Mouse (Mus musculus) layer of hippocampus, postnatal 25 days (tissue): ENCODE measurements around the gene Cdh12. TPM values are rescaled to one million over a fixed set of nuclear protein-coding genes. Genes with fewer than 3 reads are reported as not detected.

Experiments used
- DNase-seq, 2 experiments: peaks; one replicate each; pipeline ENCODE4 v3.0.0; 2022; ENCODE audit warnings: mixed read lengths in 2 of 2, low spot score in 1 of 2; ENCODE audit errors: extremely low spot score in 1 of 2
- total RNA-seq, 2 experiments: library from RNA; stranded (reverse); gene quantifications; 2 replicates each; pipeline ENCODE4 v1.2.3; 2021

The Cdh12 gene
- total RNA-seq, 2 experiments from 2014 or later = 22.8 to 23.2 TPM

DNA sequence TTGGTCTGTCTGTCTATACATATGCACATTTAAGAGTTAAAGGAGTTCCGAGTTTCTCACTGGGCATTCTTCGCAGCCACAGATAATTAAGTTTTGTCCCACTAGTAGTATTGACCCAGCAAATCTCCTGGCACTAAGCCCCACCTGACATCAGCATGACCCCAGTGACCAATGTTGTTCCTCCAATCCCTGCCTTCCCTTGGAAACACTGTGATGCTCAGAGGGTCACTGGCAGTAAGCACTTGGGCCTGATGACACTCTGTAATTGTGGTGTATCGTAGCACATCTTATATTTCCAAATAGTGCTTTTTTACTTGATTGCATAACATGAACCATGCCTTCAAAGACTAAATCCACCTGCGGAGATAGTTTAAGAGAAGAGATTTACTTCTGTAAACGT lies 235.1 kb downstream of the Cdh12 start:
- no peak for DNase-seq

DNA sequence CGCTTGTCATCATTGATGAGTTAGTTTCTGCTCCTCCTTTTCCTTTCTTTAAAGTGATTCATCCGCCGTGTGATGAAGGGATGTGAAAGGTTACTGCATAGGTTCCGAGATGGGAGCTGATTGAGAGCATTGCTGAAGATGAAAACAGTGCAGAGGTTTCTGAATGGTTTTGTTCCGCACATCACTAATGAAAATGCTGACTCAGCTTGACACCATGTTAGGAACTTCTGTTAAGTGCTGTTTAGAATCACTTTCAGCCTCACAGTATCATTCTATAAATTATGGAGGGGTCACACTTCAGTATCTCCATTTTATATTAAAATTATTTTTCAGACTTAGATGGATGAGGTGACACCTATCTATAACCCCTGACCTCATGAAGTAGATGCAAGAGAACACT lies 247.2 kb downstream of the Cdh12 start:
- DNase-seq = no peak

DNA sequence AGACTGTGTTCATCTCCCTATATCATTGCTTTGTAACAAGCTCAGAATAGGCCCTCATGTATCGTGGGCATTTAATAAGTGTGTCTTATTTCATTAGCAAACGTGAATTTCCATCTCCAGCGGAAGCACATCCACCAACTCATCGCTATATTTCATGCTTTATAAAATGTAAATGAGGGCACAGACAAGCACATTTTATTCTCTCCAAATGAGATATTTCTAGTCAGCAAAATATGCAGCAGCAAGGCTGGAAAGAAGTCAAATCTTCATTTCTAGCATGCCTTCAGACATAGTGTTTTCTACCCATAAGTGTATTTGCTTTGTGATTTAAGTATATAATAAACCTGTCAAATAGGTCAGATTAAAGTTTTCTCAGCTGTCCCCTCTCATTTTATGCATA lies 262.8 kb downstream of the Cdh12 start:
- no peak for DNase-seq

DNA sequence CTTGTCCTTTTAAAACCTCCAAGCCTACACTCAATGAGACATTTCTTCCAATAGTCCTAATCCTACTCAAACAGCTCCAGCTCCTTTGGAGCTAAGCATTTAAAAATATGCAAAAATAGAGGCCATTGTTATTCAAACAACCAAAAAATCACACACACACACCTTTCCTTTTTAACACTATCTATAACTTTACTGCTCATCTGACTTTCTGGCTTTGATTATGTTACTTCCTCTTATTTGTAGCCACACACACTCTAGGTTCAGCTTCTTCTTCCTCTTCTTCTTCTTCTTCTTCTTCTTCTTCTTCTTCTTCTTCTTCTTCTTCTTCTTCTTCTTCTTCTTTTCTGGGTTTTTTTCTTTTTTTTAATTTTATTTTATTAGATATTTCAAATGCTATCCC lies 323.2 kb downstream of the Cdh12 start:
- DNase-seq = no peak

DNA sequence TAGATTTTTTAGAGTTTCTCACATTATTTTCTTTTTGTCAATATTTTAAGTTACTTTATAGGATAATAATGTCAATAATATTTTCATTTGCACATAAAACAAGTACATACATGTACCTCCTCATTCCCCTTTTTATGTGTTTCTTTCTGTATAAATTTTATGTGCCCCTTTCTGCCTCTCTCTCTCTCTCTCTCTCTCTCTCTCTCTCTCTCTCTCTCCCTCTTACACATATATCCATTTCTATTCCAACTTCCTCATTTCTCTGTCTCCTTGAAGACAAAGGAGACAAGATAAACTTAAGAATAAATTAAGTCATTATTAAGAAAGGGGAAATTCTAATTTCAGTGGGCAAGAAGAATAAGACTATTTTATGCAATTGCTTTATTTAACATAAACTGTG lies 324.4 kb downstream of the Cdh12 start:
- DNase-seq = no peak

GRCm38 (mm10) chr15:20796999-20797398 lies 347.9 kb downstream of the Cdh12 start:
- DNase-seq = no peak

DNA sequence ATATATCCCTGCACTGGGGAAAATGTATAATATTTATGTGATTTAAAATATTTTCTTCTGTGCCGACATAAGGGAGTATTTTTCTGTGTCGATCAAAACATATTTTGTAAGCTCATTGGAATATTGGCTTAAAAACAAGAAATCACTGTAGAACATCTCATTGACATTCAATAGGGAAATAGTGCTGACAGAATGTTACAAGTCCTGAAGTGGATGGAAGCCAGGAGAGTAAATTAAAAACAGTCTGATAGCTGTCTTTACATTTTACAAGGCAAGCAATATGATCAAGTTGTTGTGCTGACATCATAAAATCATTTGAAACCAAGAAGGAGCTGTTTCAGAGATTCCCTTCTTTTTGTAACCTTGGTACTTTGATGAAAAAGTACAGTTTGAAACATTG lies 349.5 kb downstream of the Cdh12 start:
- no peak for DNase-seq

DNA sequence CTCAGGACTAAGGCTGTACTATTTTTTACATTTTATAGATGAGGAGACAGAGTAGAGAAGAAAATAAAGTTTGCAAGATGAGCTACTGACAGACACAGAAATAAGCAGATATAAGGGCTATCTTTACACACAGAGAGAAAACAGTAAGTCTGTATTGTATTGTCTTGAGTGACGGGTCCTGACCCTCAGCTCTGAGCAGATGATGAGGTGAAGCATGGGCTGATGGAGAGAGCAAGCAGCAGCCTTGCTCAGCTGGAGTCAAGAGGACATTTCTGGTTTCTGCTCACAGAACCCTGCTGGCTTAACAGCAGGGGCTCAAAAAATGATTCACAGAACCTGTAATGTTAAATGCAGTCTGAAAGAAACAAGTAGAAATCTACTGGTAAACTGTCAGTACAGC lies 386.8 kb downstream of the Cdh12 start:
- DNase-seq = no peak

- DNase-seq = no peak
These were observed 387.9 kb downstream of the Cdh12 start for GRCm38 (mm10) chr15:20836991-20837390.

DNA sequence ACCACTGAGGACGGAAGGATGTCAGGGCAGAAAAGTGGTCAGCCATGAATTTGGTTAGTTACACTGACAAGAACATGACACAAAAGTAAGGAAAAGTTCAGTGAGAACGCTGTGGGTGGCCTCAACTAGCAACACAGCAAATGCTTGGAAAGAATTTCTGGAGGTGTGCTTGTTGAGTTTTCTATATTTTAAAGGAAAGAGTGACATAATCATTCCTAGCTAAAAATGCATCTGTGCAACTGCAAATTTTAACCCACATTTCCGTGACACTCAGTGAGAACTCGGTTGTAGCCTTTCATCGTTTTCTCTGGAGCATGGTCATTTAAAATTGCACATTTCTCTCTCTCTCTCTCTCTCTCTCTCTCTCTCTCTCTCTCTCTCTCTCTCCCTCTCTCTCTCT lies 392.4 kb downstream of the Cdh12 start:
- DNase-seq = no peak

DNA sequence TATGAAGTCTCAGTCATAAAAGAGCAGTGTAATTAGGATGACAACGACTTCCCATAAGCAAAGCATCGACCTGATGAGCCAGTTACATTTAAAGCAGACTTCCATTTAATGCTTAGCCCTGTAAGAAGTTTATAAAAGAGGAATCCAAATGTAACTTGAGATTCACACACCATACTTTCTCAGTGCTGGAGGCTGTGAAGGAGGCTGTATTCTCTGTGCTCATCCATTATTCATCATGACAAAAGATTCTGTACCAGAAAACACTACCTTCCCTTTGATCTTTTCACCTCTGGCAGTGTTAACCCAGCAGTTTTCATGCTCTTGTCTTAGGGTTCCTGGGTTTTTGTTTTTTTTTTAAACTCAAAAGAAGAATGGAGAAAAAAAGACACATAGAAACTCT lies 414.0 kb downstream of the Cdh12 start:
- DNase-seq = no peak

DNA sequence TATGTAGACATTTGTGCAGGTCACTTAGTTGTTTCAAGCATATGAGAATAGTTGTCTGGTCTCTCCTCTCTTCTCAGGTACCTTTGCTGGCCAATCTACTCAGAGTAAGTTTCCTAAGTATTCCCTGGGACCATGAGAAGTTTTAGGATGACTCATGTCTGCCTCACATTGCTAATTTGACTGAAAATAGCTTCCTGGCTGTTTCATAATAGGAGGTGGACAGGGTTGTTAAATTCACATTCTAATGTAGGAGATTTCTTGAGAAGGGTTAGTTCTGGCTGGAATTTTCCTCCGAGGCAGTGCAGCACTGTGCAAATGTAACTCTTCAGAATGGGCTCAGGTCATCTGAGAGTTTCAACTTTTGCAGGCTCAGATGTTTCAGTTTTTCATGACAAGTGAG lies 423.5 kb downstream of the Cdh12 start:
- no peak for DNase-seq

DNA sequence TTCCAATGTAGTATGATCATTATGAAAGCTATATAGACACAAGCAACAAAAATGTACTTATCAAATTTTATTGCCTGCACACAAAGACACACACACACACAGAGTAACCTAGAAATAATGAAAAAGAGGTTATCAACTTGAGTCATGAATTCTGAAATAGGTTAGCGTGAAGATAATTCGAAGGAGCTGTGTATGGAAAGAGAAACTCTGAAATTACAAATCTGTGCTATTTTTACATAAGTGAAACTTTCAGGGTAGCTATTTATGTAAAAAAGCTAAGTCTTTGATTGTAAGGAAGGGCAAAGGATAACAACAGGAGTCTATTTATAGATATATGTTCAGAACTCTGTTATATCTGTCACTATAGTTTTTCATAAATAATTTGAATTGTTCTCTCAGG lies 427.9 kb downstream of the Cdh12 start:
- DNase-seq = no peak

DNA sequence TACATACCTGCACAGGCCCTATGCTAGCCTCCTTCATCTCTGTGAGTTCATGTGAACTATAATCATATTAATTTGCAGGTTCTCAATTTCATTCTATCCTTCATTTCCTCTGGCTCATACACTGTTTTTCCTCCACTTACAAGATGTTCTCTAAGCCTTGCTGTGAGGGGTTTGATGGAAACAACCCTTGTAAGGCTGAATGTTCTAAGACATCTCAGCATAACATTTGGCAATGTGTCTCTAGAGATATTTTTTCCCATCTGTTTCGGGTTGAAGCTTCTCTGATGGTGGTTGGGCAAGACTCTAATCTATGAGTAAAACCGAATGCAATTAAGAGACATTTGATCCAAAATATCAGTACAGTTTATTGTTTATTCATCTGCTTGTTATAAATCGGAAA lies 444.4 kb downstream of the Cdh12 start:
- DNase-seq = no peak

DNA sequence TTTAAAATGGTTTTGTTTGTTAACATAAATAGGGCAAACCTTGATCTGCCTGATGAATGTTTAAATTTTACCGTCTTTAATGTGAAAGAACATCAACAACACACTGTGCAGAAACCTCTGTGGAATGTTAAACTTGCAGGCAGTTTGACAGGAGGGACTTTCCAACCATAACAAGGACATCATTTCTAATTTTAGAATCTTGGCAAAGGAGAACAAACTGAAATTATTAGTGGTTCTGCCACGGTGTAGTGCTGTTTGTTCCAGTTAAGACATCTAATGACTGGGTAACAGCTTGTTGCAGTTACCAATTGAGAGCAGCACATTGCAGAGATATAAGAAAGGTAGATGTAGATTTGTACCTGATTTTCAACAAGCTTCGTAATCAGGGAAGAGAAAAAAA lies 453.5 kb downstream of the Cdh12 start:
- DNase-seq = no peak

DNA sequence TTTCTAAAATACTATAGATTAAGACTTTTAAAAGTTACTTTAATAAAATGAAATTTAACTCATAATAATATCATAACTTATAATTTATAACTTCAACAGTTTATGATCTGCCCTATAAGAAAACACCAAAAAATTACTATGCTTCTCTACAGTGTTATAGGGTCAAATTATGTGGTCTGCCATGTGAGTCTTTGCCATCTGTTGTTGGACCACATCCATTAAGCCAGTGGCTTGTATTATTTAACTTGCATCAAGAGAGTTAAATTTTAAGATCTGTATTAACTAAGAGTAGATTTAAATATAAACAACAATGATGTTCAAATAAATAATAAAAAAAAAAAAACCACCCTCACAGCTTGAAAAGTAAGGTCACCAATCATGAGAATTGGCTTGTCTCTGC lies 479.2 kb downstream of the Cdh12 start:
- no peak for DNase-seq

DNA sequence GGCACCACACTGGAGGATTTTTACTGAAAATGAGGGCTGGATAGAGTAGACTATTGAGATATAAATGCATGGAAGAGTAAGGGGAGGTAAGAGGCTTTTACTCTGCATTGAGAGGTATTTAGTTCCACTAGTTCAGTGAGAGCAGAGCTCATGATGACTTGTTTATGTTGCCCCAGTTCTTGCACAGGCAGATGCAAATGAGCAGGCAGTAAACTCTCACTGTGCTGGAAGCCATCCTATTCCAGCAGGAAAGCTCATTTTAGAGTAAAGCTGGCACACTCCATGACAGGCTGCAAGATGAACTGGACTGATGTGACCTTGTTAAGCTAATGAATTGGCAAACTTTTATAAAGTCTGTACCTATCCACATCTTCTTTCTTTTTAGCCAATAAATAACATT lies 494.9 kb downstream of the Cdh12 start:
- no peak for DNase-seq

DNA sequence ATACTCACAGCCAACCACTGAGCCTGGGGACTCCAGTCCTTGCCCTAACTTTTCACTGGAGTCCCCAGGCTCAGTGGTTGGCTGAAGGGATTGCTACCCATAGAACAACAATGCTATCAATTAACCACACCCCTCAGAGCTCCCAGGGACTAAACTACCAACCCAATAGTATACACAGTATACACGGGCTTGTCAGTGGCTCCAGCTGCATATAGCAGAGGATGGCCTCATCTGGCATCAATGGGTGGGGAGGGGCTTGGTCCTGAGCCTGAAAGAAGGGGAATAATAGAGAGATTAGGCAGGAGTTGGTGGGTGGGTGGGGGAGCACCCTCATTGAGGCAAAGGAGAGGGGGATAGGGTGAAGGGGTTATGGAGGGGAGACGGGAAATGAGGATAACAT lies 518.4 kb downstream of the Cdh12 start:
- no peak for DNase-seq

- DNase-seq = no peak
These were observed 522.0 kb downstream of the Cdh12 start for GRCm38 (mm10) chr15:20971041-20971440.

- no peak for DNase-seq
These were observed 551.5 kb downstream of the Cdh12 start for GRCm38 (mm10) chr15:21000541-21000940.

DNA sequence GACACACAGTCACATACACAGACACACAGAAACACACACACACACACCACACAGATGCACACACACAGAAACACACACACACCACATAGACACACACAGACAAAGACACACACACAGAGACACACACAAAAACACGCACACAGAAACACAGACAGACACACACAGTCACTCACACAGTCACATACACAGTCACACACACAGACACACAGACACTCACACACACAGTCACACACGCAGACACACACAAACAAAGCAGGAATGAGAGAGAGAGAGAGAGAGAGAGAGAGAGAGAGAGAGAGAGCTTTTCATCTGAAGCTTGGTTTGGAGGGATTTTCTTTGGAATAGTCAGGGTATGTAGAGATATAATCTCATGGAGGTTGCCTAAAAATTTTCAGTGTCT lies 558.9 kb downstream of the Cdh12 start:
- no peak for DNase-seq

- DNase-seq = no peak
These were observed 559.4 kb downstream of the Cdh12 start for GRCm38 (mm10) chr15:21008487-21008886.

GRCm38 (mm10) chr15:21008969-21009368 lies 559.9 kb downstream of the Cdh12 start:
- DNase-seq = no peak

- no peak for DNase-seq
These were observed 614.6 kb downstream of the Cdh12 start for GRCm38 (mm10) chr15:21063683-21064082.
